Mouse (Mus musculus): ENCODE measurements at regions not wholly inside any gene's neighbourhood (a gene's known extent, or its start where the extent isn't known, plus 50 kb on each side); places are given as distances from the start of the nearest gene placed in this dataset.

GRCm38 (mm10) chr8:113250264-113250663 lies 385.1 kb upstream of the Mon1b start:
- in situ Hi-C loops (cut with MboI; ENCODE audit: low pct_unique_long_range_greater_than_20kb in 1 of 2, low sequenced_read_pairs in 2 of 2, unreplicated experiment in 1 of 2), result no loop called here

GRCm38 (mm10) chr8:113254076-113254475 lies 381.3 kb upstream of the Mon1b start:
- in situ Hi-C loops (cut with MboI; ENCODE audit: low pct_unique_long_range_greater_than_20kb in 1 of 2, low sequenced_read_pairs in 2 of 2, unreplicated experiment in 1 of 2), result no loop called here

- in situ Hi-C loops (cut with MboI; ENCODE audit: low pct_unique_long_range_greater_than_20kb in 1 of 2, low sequenced_read_pairs in 2 of 2, unreplicated experiment in 1 of 2), result no loop called here
Measured at GRCm38 (mm10) chr8:113259477-113259876, 375.9 kb upstream of the Mon1b start.

GRCm38 (mm10) chr8:113263296-113263695 lies 372.1 kb upstream of the Mon1b start:
- in situ Hi-C loops (cut with MboI; ENCODE audit: low pct_unique_long_range_greater_than_20kb in 1 of 2, low sequenced_read_pairs in 2 of 2, unreplicated experiment in 1 of 2), result no loop called here

GRCm38 (mm10) chr8:113271262-113271661 lies 364.1 kb upstream of the Mon1b start:
- in situ Hi-C loops (cut with MboI; ENCODE audit: low pct_unique_long_range_greater_than_20kb in 1 of 2, low sequenced_read_pairs in 2 of 2, unreplicated experiment in 1 of 2), result no loop called here

- in situ Hi-C loops (cut with MboI; ENCODE audit: low pct_unique_long_range_greater_than_20kb in 1 of 2, low sequenced_read_pairs in 2 of 2, unreplicated experiment in 1 of 2), result no loop called here
Measured at GRCm38 (mm10) chr8:113300273-113300843, 335.0 kb upstream of the Mon1b start.

GRCm38 (mm10) chr8:113303426-113303825 lies 332.0 kb upstream of the Mon1b start:
- in situ Hi-C loops (cut with MboI; ENCODE audit: low pct_unique_long_range_greater_than_20kb in 1 of 2, low sequenced_read_pairs in 2 of 2, unreplicated experiment in 1 of 2), result no loop called here

GRCm38 (mm10) chr8:113317169-113317568 lies 318.2 kb upstream of the Mon1b start:
- in situ Hi-C loops (cut with MboI; ENCODE audit: low pct_unique_long_range_greater_than_20kb in 1 of 2, low sequenced_read_pairs in 2 of 2, unreplicated experiment in 1 of 2), result no loop called here

- in situ Hi-C loops (cut with MboI; ENCODE audit: low pct_unique_long_range_greater_than_20kb in 1 of 2, low sequenced_read_pairs in 2 of 2, unreplicated experiment in 1 of 2), result no loop called here
Measured at GRCm38 (mm10) chr8:113331576-113331975, 303.8 kb upstream of the Mon1b start.

GRCm38 (mm10) chr8:113341306-113341705 lies 294.1 kb upstream of the Mon1b start:
- in situ Hi-C loops (cut with MboI; ENCODE audit: low pct_unique_long_range_greater_than_20kb in 1 of 2, low sequenced_read_pairs in 2 of 2, unreplicated experiment in 1 of 2), result no loop called here

GRCm38 (mm10) chr8:113361900-113362299 lies 273.5 kb upstream of the Mon1b start:
- in situ Hi-C loops (cut with MboI; ENCODE audit: low pct_unique_long_range_greater_than_20kb in 1 of 2, low sequenced_read_pairs in 2 of 2, unreplicated experiment in 1 of 2), result no loop called here

- in situ Hi-C loops (cut with MboI; ENCODE audit: low pct_unique_long_range_greater_than_20kb in 1 of 2, low sequenced_read_pairs in 2 of 2, unreplicated experiment in 1 of 2), result no loop called here
Measured at GRCm38 (mm10) chr8:113364181-113364580, 271.2 kb upstream of the Mon1b start.

GRCm38 (mm10) chr8:113383517-113383916 lies 251.9 kb upstream of the Mon1b start:
- in situ Hi-C loops (cut with MboI; ENCODE audit: low pct_unique_long_range_greater_than_20kb in 1 of 2, low sequenced_read_pairs in 2 of 2, unreplicated experiment in 1 of 2), result no loop called here

GRCm38 (mm10) chr8:113383974-113384373 lies 251.4 kb upstream of the Mon1b start:
- in situ Hi-C loops (cut with MboI; ENCODE audit: low pct_unique_long_range_greater_than_20kb in 1 of 2, low sequenced_read_pairs in 2 of 2, unreplicated experiment in 1 of 2), result no loop called here

GRCm38 (mm10) chr8:113389504-113389903 lies 245.9 kb upstream of the Mon1b start:
- in situ Hi-C loops (cut with MboI; ENCODE audit: low pct_unique_long_range_greater_than_20kb in 1 of 2, low sequenced_read_pairs in 2 of 2, unreplicated experiment in 1 of 2), result no loop called here

GRCm38 (mm10) chr8:113390038-113390437 lies 245.3 kb upstream of the Mon1b start:
- in situ Hi-C loops (cut with MboI; ENCODE audit: low pct_unique_long_range_greater_than_20kb in 1 of 2, low sequenced_read_pairs in 2 of 2, unreplicated experiment in 1 of 2), result no loop called here

GRCm38 (mm10) chr8:113394319-113394718 lies 241.1 kb upstream of the Mon1b start:
- in situ Hi-C loops (cut with MboI; ENCODE audit: low pct_unique_long_range_greater_than_20kb in 1 of 2, low sequenced_read_pairs in 2 of 2, unreplicated experiment in 1 of 2), result no loop called here

GRCm38 (mm10) chr8:113405158-113405557 lies 230.2 kb upstream of the Mon1b start:
- in situ Hi-C loops (cut with MboI; ENCODE audit: low pct_unique_long_range_greater_than_20kb in 1 of 2, low sequenced_read_pairs in 2 of 2, unreplicated experiment in 1 of 2), result no loop called here

GRCm38 (mm10) chr8:113419352-113419751 lies 216.0 kb upstream of the Mon1b start:
- in situ Hi-C loops (cut with MboI; ENCODE audit: low pct_unique_long_range_greater_than_20kb in 1 of 2, low sequenced_read_pairs in 2 of 2, unreplicated experiment in 1 of 2), result no loop called here

GRCm38 (mm10) chr8:113422651-113423050 lies 212.7 kb upstream of the Mon1b start:
- in situ Hi-C loops (cut with MboI; ENCODE audit: low pct_unique_long_range_greater_than_20kb in 1 of 2, low sequenced_read_pairs in 2 of 2, unreplicated experiment in 1 of 2), result no loop called here

- in situ Hi-C loops (cut with MboI; ENCODE audit: low pct_unique_long_range_greater_than_20kb in 1 of 2, low sequenced_read_pairs in 2 of 2, unreplicated experiment in 1 of 2), result no loop called here
Measured at GRCm38 (mm10) chr8:113439088-113439487, 196.3 kb upstream of the Mon1b start.

Data from mouse embryonic stem cell (cell line).